Mouse (Mus musculus): Measurements from ENCODE around the gene Ggt1.
"Not testable (repeated sequence)": the region's sequence is repeated elsewhere in the genome, so short reads cannot be mapped to it uniquely, and the experiment has no call there.

Gene Ggt1

DNA sequence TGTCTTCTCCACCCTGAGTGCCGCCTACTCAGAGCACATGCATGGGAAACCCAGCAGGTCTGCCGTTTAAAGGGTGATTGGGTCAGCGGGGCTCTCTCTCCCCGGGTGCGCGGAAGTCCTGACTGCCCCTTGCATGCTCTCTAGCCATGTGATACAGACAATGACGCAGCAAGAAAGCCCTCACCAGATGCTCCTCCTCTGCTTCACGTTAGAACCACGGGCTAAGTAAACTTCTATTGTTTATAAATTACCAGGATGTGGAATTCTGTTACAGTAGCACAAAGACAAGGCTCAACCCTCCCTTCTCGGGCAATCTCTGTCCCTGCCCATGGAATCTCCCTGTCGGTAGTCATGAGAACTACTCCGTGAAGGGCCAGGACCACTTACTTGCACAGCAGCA, 10.2 kb upstream of the Ggt1 start:
- DNase-seq (ENCODE audit: low spot score) = no peak

- DNase-seq (ENCODE audit: low spot score) = no peak
These were observed 9.3 kb upstream of the Ggt1 start for GRCm38 (mm10) chr10:75552106-75552505.

DNA sequence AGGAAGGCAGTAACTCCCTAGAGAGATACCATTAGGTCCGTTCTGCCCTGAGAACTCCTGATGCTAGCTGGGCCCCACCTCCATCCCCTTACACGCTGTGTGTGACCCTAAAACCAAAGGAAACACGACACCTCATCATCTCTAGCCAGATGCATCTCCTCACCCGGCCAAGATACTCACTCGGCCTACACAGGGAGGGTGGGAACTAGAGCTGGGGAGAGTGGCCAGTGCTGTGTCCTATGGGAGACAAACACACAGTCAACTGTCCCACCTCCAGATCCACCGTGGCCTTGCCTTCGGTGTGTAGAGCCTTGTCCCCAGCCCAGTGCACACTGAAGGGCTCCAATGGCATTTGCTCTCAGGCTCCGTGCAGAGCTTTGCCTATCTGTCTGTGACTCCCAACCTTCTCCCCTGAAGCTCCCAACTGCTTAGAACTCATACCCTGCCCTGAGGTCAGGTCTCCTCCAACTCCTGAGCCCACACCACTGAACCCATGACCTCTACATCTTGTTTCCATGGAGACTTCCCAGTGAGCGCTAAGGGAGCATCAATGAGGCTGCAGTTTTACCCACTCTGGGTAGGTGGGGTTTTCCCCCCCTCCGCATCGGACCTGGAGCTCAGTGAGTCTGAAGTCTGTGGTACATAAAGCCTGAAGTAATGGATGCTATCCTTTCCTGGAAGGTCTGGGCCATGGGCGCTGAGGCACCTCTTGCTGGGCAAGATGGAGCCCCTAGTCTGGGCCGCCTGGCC, 8.5 kb upstream of the Ggt1 start:
- DNase-seq (ENCODE audit: low spot score) = no peak

DNA sequence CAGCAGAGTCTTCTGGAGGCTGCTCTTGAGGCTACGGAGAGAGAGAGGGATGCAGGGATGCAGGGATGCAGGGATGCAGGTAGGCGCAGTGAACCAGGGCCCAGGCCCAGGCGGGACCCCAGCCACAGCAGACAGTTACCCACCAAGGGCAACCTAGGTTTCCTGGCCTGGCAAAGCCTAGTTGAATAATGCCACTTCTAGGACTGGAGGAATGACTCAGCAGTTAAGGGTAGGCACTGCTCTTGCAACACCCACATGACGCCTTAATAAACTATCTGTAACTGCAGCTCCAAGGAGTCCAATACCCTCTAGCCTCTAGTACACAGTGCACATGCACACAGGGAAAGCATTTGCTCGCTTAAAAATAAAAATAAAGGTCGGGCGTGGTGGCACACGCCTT, 7.3 kb upstream of the Ggt1 start:
- no peak for DNase-seq (ENCODE audit: low spot score)

DNA sequence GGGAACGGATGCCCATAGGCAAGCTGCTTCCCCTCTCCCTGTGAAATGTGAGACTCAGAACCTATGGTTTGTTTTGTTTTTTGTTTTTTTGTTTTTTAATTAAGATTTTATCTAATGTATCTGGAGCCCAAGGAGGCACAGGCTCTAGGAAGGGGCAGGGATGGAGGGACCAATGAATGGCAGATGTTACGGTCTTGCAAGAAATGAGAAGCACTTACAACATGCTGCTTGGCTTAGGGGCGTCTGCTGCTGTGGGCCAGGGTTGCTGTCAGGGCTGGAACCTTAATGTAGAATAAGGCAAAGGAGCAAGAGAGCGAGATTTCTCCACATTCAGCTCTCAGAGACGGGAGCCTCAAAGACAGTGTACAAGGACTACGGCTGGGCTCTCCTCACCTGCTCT, 5.8 kb upstream of the Ggt1 start:
- no peak for DNase-seq (ENCODE audit: low spot score)

GRCm38 (mm10) chr10:75556026-75556425, 5.4 kb upstream of the Ggt1 start:
- no peak for DNase-seq (ENCODE audit: low spot score)

GRCm38 (mm10) chr10:75558515-75558914, 2.9 kb upstream of the Ggt1 start:
- DNase-seq (ENCODE audit: low spot score) = no peak

- no peak for DNase-seq (ENCODE audit: low spot score)
These were observed 2.2 kb upstream of the Ggt1 start for GRCm38 (mm10) chr10:75559041-75559675.

DNA sequence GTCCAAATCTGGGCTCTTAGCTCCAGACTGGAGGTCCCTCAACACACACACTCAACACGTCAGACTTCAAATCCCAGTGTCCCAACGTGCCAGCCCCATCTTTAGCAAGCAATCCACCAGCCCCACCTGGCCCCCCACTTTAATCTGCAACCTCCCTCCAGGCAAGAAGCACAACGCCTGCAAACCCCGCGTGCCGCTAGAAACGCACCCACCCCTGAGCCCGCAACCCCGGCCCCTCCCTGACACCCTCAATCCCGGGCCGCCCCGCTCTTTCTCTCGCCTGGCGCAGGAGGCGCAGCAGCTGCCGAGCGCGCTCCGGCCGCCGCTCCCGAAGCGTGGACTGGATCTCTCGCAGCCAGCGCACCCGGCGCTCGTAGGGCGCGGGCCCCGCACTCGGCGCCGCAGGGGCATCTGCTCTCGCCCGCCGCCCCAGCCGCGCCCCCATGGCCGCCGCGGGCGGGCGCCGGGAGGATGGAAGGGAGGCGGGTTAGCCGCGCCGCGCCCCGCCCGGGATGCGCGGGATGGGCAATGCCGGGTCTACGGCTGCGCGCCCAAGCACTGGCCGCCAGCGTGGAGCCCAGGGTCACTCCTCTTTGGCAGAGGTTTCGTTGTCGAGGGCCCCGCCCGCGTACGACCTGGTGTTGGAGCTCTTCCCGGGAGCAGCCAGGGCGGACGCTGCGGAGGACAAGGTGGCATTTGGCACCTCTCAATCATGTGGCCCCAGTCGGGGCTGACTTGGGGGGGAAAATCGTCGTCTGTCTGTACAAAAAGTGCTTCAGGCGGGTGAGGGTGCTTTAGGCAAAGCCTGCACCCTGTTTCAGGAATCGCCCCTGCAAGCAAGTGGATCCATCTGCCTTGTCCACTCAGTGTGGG, 1.5 kb upstream of the Ggt1 start, which contains the start of gene Lrrc75b:
Gene Lrrc75b, minus strand, starts transcription at position 655 of the 873 bp plus-strand sequence.
- no peak for DNase-seq (ENCODE audit: low spot score)

DNA sequence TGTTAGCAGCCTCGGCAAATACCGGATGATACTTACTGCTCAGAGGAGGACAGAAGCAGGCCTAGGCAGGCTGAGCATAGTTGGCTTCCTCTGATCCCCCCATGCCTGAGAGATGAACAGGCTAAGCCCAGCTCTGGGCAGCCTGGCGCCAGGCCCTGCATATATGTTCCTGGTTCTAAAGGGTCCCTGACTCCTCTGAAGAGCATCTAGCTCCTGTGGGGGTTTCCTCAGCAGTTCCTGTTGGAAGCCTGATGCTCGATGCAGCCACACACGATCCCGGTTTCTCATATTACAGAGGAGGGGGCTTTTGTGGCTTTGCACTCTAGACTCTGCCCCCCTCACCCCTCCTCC, 880 bp upstream of the Ggt1 start:
- DNase-seq (ENCODE audit: low spot score) = no peak

DNA sequence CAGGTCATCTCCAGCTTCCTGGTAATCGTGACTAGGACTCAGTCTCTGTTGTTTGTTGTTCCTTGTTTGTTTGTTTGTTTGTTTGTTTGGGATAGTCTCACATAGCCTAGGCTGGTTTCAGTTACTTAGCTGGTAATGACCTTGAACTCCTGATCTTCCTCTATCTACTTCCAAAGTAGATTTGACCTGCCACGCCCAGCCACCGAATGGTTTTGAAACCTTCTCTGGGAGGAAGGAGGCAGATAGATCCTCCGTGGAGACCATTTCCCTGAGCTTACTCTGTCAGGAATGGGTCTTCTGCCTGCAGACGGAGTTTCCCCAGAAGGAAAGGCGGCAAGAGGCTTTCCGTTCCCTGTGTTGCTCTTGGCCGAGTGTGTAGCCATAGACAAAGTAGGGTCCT, 1.2 kb downstream of the Ggt1 start:
- no peak for DNase-seq (ENCODE audit: low spot score)

DNA sequence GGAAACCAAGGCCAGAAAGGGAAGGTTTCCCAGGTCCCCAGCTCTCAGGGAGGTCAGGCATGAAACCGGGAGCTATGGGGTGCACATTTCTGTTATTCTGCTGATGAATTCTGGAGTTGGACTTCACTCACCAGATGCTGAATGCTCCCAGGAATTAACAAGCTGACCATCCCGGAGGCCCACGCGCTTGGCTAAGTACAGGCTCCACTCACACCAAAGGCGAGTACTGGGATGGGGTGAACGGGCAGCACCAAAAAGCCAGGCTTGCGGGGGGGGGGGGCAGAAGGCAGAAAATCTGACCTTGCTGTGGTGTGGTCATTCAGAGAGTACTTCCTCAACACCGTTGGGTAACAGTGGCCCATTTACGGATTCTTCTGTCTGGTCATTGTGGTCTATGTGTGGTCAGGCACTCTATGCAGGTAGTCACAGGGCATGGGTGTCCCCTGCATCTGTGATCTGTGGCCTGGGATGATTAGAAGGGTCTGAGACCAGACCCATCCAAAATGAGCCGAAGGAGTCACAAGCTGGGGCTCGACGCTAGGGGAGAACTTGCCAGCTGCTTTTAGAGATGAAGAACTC, 3.4 kb downstream of the Ggt1 start:
- DNase-seq (ENCODE audit: low spot score) = no peak

GRCm38 (mm10) chr10:75565436-75565835, 4.0 kb downstream of the Ggt1 start:
- no peak for DNase-seq (ENCODE audit: low spot score)

DNA sequence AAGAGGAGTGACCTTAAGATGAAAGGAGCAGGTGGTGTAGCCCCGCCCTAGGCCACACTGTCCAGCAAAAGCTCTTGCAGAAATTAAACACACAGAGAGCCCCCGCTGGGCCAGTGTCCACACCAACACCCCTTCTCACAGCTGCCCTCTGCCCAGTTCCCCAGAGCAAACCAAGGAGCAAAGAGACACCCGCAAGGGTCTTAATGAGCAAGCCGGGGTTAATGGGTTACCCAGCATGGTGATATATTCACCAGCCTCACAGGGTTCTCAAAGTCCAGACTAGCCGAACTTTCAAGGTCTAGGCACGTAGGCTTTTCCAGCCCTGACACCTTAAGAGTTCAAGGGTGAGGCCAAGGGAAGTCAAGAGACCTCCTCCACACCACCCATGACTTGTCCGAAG, 4.5 kb downstream of the Ggt1 start:
- DNase-seq (ENCODE audit: low spot score) = no peak

GRCm38 (mm10) chr10:75566321-75566720, 4.9 kb downstream of the Ggt1 start:
- DNase-seq (ENCODE audit: low spot score) = no peak

DNA sequence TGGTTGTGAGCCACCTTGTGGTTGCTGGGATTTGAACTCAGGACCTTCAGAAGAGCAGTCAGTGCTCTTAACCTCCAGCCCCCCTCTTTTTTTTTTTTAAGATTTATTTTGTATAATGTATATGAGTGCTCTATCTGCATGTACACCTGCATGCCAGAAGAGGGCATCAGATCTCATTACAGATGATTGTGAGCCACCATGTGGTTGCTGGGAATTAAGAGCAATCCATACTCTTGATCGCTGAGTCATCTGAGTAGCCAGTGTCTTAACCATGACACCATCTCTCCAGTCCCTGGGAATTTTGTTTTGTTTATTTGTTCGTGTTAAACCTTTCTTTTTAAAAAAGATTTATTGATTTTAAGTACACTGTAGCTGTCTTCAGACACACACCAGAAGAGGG, 5.4 kb downstream of the Ggt1 start:
- not testable (repeated sequence) for DNase-seq (ENCODE audit: low spot score)

- no peak for DNase-seq (ENCODE audit: low spot score)
These were observed 6.6 kb downstream of the Ggt1 start for GRCm38 (mm10) chr10:75568029-75568428.

GRCm38 (mm10) chr10:75568441-75568840, 7.0 kb downstream of the Ggt1 start:
- DNase-seq (ENCODE audit: low spot score) = no peak

DNA sequence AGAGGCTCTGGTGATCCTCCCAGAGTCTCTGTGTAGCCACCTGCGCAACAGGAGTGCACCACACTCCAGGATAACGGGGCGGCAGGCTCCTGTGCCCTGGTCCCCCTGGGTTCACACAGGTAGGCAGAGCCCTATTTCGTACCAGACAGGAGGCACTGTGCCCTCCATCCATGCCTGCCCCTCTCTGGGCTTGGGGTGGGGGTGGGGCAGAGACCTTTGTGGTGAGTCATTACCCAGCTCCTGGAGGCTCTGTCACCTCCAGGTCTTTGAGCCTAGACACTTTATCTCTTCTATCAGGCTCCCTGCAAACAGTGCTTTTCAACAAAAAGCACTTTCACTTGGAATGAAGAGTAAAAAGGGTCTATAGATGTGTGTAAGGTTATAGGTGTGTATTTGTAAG, 7.4 kb downstream of the Ggt1 start:
- no peak for DNase-seq (ENCODE audit: low spot score)

GRCm38 (mm10) chr10:75570981-75571657, 9.7 kb downstream of the Ggt1 start:
- no peak for DNase-seq (ENCODE audit: low spot score)

DNA sequence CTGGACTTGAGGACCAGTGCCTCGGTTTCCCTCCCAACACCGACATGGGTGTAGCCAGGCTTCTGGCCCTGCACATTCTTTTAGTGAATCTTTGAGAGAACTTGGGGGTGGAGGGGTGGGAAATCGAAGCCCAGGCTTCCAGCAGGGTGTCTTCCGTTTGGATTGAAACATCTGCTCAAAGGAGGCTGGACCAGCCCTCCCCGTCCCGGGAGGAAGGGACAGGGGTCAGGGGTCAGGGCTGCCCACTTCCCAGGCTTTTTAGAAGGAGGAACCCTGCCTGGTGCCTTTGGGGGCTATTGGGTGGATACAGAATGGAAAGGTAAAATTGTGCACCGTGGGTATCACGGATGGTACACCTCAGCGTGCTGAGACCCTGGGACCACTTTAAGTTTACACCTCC, 10.5 kb downstream of the Ggt1 start:
- DNase-seq (ENCODE audit: low spot score) = no peak

- no peak for DNase-seq (ENCODE audit: low spot score)
These were observed 11.8 kb downstream of the Ggt1 start for GRCm38 (mm10) chr10:75573181-75573580.
